ENCODE assay signal across 17 mouse cellular contexts in the genomic region with DNA sequence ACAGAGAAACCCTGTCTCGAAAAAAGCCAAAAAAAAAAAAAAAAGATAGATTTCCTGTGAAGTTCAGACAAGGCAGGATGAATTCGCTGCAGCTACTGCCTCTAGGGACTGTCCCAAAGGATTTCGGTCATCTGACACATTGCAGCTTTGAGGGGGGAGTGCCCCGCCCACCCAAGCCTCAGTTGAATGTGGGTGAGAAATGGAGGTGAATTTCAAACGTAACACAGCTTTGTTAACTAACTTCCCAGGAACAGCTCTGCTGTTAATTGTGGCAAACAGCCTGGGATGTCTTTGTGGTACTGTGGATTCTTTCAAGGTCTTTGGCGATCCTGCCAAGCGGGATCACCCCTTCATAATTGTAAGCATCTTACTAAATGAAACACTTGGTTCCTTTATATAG.
A peak's percentile ranks its signal among the peaks of the same experiment; 100 is the strongest.
DNase-seq lines count a peak whose midpoint lies in the region.
"Had no signal": no experiment of that assay in that cellular context is flagged by ENCODE, and none has a peak within 500 bp of the region (broad histone marks: within the 10 kb centered on the region; RNA-seq: fewer than 3 reads in every experiment).

No protein-coding gene starts in this region.

- intact Hi-C loops in left cerebral cortex, postnatal 10 days (cut with DNase I), result loop anchor here (5.0 kb wide), 1 partner anchor 69 kb away; a partner anchor contains a TSS
- intact Hi-C loops in left cerebral cortex, postnatal 36 days (cut with DNase I), result loop anchor here (5.0 kb wide), 1 partner anchor 69 kb away; a partner anchor contains a TSS

- peak; percentile 92 for DNase-seq in heart, adult 11 months
- no peak for DNase-seq in heart, adult 9 months (ENCODE audit: low spot score in 2 of 2)
- peak; percentile 33 for DNase-seq in layer of hippocampus, adult 11-12 months (ENCODE audit: low spot score)
- no peak for DNase-seq in layer of hippocampus, postnatal 36 days
- DNase-seq in left cerebral cortex, postnatal 10 days (ENCODE audit: extremely low spot score in 1 of 2, low spot score in 2 of 2), result peak; percentile 44 to 52
- no peak for DNase-seq in left cerebral cortex, postnatal 36 days (ENCODE audit: low spot score in 2 of 2)
- peak; percentile 40 to 52 for DNase-seq in frontal cortex, postnatal 10 days (ENCODE audit: low spot score in 2 of 2)
- DNase-seq in testis, postnatal 14 days (ENCODE audit: low spot score), result no peak
- DNase-seq: adrenal gland, postnatal 25 days; cerebellum, adult 9-10 months; forebrain, postnatal 0 days; gastrocnemius, postnatal 10 days; heart, postnatal 10 days; kidney, postnatal 4 days; lung, embryonic 14.5 days; thymus, adult 18-20 months; thymus, postnatal 36 days had no signal

Comparison
In these comparisons a context has a peak if more than half of its experiments do, and no peak if none do; other contexts are left out.
1. DNase-seq: peak in heart, adult 11 months (single experiment), layer of hippocampus, adult 11-12 months (single experiment), left cerebral cortex, postnatal 10 days (2 of 2) and frontal cortex, postnatal 10 days (2 of 2); none in heart, adult 9 months (0 of 2), layer of hippocampus, postnatal 36 days (0 of 2), left cerebral cortex, postnatal 36 days (0 of 2) and testis, postnatal 14 days (single experiment).